Mouse (Mus musculus) megakaryocyte, embryonic 14.5 days (primary cell): ENCODE measurements around the gene Dph2.

ENCODE experiments used
- FLI1 ChIP-seq: IDR thresholded peaks from 2 replicates; pipeline ENCODE4 v1.6.1; 2012; ENCODE audit warnings: low read length, inconsistent platforms, mixed read lengths
- GATA1 ChIP-seq: IDR thresholded peaks from 3 replicates; pipeline ENCODE4 v1.6.1; 2012; ENCODE audit warnings: mixed read lengths, low read length, inconsistent platforms, borderline replicate concordance

DNA sequence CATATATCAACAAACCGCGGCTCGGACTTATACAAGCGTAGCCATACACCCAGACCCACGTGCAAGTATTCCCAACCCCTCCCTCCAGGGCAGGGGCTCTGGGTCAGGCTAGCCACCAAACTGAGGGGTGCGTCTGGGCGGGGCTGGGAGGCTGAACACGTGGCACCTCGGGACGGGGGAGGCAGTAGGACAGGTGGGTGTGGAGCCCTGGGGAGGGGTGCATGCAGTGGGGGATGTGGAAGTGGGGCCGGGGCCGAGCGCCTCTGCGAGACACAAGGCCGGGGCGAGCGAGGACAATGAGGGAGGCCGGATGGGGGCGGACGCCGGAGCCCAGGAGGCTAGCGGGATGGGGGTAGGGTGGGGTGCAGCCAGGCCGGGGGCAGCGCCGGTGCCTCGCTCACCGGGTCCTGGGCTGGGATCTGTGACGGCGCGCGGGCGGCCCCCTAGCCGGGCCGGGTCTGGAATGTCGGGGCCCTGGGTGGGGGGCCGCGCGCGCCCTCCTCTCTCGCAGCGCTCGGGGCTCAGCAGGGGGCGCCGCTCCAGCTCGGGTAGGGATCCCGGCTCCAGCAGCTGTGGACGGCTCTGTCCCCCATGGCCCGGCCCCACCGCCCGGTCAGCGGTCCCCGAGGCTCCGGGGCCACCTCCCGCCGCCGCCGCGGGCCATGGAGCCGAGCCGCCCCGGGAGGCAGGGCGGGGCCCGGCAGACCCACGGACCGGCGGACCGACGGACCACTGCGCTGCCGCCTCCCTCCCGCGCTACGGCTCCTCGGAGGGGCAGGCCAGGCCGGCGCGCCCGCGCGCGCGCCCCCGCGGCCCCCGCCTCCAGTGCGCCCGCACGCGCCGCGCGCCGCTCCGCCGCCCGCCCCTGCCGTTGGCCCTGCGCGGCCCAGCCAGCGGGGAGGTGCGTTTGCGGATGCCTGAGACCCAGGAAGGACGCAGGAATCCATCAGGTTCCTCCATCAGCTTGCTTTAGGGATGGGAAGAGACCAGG, 8.8 kb downstream of the Dph2 start, which contains the start of gene B4galt2:
- TF ChIP-seq GATA1, result no peak
- no peak for TF ChIP-seq FLI1
